Mouse (Mus musculus): ENCODE measurements around the gene Cyba. TPM values are rescaled to one million over a fixed set of nuclear protein-coding genes. Genes with fewer than 3 reads are reported as not detected.

Gene Cyba
- polyA plus RNA-seq, 2 experiments: 108 to 183 TPM

DNA sequence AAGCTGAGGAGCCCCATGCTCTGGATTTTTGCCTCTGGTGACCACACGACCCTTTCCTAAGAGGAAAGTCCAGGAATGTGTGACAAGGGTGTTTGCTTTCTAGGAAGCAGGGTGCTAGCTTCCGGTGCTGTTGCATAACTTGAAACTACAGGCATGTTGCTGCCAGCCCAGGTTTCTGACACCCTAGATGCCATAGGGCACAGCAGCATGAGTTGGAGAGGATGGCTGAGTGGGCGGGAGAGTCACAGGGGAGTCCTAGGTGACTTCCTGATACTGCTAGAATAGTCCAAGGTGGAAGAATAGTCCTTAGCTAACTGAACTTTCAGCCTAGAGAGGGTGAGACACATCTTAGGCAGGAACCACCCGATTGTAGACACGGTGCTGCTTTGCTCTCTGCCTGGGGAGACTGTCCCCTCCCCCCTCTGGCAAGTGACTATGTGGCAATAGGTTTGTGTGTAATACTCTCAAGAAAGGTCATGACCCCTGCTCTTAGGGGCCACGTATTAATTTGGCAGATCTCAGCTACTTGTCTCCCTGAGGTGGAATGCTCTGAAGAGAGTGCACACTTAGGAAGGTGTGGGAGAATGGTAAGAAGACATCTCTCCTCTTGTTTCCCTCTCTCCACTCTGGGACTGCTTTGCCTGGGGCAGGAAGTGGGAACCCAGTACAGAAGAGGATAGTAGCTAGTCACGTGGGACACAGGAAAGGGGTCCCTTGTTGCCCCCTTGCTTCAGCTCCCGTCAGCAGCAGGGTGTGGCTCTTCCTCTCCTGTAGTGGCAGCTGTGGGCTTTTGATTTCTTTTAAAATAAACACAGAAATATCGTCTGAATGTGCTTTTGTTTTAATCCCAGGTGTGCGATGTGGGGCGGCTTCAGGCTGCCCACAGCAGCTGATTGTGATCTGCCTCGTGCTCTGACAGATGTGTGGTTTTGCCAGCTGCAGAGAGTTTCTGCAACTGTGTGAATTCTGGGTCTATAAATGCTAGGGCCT is 31.2 kb upstream of the Cyba start:
- H3K4me3 ChIP-seq (replicated peaks; ENCODE audit: low read length): no peak overlapping the region
- H3K9ac ChIP-seq (ENCODE audit: low read depth, low read length, severe bottlenecking): no peak overlapping the region
- DNase-seq (ENCODE audit: low spot score): no peak
- H3K4me2 ChIP-seq (replicated peaks; ENCODE audit: low read depth, low read length, severe bottlenecking): no peak overlapping the region
- no peaks in the 10 kb centered on the region for H3K9me3 ChIP-seq (ENCODE audit: control insufficient read depth, low read length)
- peaks cover 13% of the 10 kb centered on the region for H3K4me1 ChIP-seq (ENCODE audit: control insufficient read depth, insufficient read depth, low read length)
- WGBS: 48% methylated on average over 12 of the region's 12 CpGs
- H3K36me3 ChIP-seq (ENCODE audit: control insufficient read depth, insufficient read depth, low read length): peaks cover 35% of the 10 kb centered on the region
- no peak overlapping the region for H3K27ac ChIP-seq (replicated peaks; ENCODE audit: low read depth, low read length)
- TF ChIP-seq POLR2A (IDR thresholded peaks at IDR 0.05; ENCODE audit: borderline replicate concordance, extremely low read depth, insufficient read depth, insufficient read length): no peak
- ATAC-seq (ENCODE audit: low FRiP score, low read depth): no peak
- H3K27me3 ChIP-seq (ENCODE audit: control insufficient read depth, insufficient read depth, low read length): peaks cover 27% of the 10 kb centered on the region

DNA sequence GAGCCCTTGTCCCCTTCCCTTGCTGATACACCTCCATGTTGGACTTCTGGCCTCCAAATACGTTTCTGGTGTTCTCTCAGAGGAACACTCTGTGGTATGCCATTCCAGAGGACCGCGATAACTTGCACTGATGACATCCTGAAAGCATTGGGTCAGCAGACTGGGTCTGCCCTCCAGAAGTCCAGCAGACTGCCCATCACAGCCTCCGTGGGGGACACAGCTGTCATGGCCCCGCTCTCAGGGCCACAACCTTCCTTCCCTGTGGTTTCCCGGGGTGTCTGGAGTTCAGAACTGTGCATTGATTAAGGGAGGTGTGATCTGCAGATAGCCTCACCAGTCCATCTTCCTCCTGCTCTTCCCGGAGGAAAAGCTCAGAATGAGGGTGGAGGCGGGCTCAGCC is 29.8 kb upstream of the Cyba start:
- DNase-seq (ENCODE audit: low spot score) (no peak), ATAC-seq (ENCODE audit: low FRiP score, low read depth) (no peak)
- no peak for TF ChIP-seq POLR2A (IDR thresholded peaks at IDR 0.05; ENCODE audit: borderline replicate concordance, extremely low read depth, insufficient read depth, insufficient read length)
- Histone ChIP-seq H3K4me1 (ENCODE audit: control insufficient read depth, insufficient read depth, low read length) (peaks cover 13% of the 10 kb centered on the region), H3K4me2 (replicated peaks; ENCODE audit: low read depth, low read length, severe bottlenecking) (no peak overlapping the region), H3K9me3 (ENCODE audit: control insufficient read depth, low read length) (no peaks in the 10 kb centered on the region), H3K27me3 (ENCODE audit: control insufficient read depth, insufficient read depth, low read length) (peaks cover 31% of the 10 kb centered on the region), H3K4me3 (replicated peaks; ENCODE audit: low read length) (no peak overlapping the region), H3K9ac (ENCODE audit: low read depth, low read length, severe bottlenecking) (no peak overlapping the region), H3K36me3 (ENCODE audit: control insufficient read depth, insufficient read depth, low read length) (peaks cover 22% of the 10 kb centered on the region), H3K27ac (replicated peaks; ENCODE audit: low read depth, low read length) (no peak overlapping the region)
- 71% methylated on average over 8 of the region's 8 CpGs for WGBS

DNA sequence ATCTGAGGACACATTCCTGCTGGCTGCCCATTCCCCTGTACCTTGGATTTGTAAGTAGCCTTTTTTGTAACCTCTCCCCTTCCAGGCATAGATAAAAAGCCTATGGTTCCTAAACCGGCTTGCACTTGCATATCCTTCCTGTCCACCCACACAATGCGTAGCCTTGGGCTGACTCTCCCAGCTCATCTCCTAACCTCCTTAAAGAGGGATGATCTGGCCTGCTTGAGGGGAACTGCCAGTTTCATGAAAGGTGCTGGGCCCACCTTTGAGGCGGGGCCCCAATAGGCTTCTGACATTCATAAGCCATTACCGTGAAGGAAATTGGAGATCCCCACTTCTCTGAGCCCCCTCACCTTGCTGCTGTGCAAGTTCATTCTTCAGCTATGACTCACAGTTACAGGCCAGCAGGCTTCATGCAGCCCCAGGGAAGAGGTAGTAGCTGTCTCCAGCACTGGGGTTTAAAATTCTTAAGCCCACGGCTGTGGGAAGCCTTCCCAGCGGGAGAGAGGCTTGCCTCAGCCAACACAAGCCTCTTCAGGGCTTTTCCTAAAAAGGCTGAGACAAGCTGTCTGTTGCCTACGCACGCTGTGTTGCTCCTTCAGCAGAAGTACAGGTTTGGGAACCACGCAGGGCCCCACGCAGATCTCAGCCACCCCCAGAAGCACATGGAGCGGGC is 28.9 kb upstream of the Cyba start:
- Histone ChIP-seq H3K9ac (ENCODE audit: low read depth, low read length, severe bottlenecking) (no peak overlapping the region), H3K9me3 (ENCODE audit: control insufficient read depth, low read length) (no peaks in the 10 kb centered on the region), H3K4me1 (ENCODE audit: control insufficient read depth, insufficient read depth, low read length) (peaks cover 13% of the 10 kb centered on the region), H3K36me3 (ENCODE audit: control insufficient read depth, insufficient read depth, low read length) (peaks cover 14% of the 10 kb centered on the region), H3K4me3 (replicated peaks; ENCODE audit: low read length) (no peak overlapping the region), H3K27ac (replicated peaks; ENCODE audit: low read depth, low read length) (no peak overlapping the region), H3K27me3 (ENCODE audit: control insufficient read depth, insufficient read depth, low read length) (peaks cover 31% of the 10 kb centered on the region), H3K4me2 (replicated peaks; ENCODE audit: low read depth, low read length, severe bottlenecking) (no peak overlapping the region)
- ATAC-seq (ENCODE audit: low FRiP score, low read depth): no peak
- no peak for TF ChIP-seq POLR2A (IDR thresholded peaks at IDR 0.05; ENCODE audit: borderline replicate concordance, extremely low read depth, insufficient read depth, insufficient read length)
- 53% methylated on average over 11 of the region's 11 CpGs for WGBS
- no peak for DNase-seq (ENCODE audit: low spot score)

DNA sequence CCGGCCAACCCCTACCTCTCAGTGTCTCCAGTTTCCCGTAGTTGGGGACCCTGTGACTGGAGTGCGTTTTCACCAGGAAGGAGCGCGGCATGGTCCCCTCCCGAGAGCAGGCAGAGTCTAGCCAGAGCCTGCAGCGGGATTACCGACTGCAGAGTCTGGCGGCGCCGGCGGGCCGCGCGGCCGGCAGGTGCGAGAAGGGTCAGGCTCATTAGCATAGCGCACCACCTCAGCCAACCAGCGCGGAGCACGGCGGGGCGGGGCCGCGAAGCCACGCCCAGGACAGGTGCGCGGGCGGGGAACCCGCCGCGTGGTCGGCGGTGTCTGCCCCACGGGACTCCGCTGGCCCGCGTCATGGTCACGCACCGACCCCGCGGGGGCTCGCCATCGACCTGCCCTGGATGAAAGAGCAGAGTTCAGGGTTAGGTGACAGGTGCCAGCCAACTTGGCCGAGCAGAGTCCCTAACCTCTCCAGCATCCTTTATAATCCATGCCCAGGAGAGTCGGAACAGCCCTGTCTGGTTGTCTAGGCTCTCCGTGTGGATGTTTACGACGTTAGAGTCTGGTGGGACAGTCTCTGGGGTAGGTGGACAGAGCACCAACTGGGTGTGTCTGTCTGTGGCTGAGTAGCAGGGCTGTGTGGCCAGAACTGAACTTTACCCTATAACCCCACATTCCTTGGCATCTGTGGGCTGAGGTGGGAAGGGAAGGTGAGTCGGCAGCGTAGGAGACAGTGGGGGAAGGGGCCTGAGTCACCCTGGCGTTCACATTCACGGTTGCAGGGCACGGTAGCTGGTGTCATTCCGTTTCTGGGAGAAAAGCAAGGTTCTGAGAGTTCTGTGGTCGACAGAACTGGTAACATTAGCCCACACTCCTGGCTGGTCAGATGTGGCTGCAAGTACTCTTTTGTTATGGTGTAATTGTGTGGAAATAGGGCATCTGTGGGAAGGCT is 28.1 kb upstream of the Cyba start, which contains the start of gene Snai3:
Gene Snai3, minus strand, starts transcription at position 210 of the 949 bp plus-strand sequence.
- Histone ChIP-seq H3K4me1 (ENCODE audit: control insufficient read depth, insufficient read depth, low read length) (peaks cover 13% of the 10 kb centered on the region), H3K9me3 (ENCODE audit: control insufficient read depth, low read length) (no peaks in the 10 kb centered on the region), H3K9ac (ENCODE audit: low read depth, low read length, severe bottlenecking) (peak within 1 kb of the TSS; percentile 12; the same call in 1 of the 2 replicates), H3K4me3 (replicated peaks; ENCODE audit: low read length) (peak within 1 kb of the TSS; percentile 30), H3K4me2 (replicated peaks; ENCODE audit: low read depth, low read length, severe bottlenecking) (peak within 1 kb of the TSS; percentile 47), H3K36me3 (ENCODE audit: control insufficient read depth, insufficient read depth, low read length) (peaks cover 5% of the 10 kb centered on the region; the same call in 1 of the 2 replicates), H3K27ac (replicated peaks; ENCODE audit: low read depth, low read length) (no peak within 1 kb of the TSS), H3K27me3 (ENCODE audit: control insufficient read depth, insufficient read depth, low read length) (peaks cover 31% of the 10 kb centered on the region)
- DNase-seq (ENCODE audit: low spot score) (peak; percentile 21), ATAC-seq (ENCODE audit: low FRiP score, low read depth) (peak; percentile 78)
- no peak for TF ChIP-seq POLR2A (IDR thresholded peaks at IDR 0.05; ENCODE audit: borderline replicate concordance, extremely low read depth, insufficient read depth, insufficient read length)
- 5% methylated on average over 34 of the region's 56 CpGs for WGBS

Measured in limb, embryonic 14.5 days (tissue).